Mouse (Mus musculus) C2C12 (cell line): ENCODE results near the gene Acot9.

Experiments
- CTCF ChIP-seq: IDR thresholded peaks from one replicate; pipeline ENCODE4 v1.5.1; 2011; ENCODE audit not compliant: control insufficient read depth, insufficient read depth, insufficient read length
- FOSL1 ChIP-seq: IDR thresholded peaks from one replicate; pipeline ENCODE4 v1.8.0; 2011; ENCODE audit warnings: mild to moderate bottlenecking, low read length; ENCODE audit not compliant: poor library complexity, insufficient read depth, severe bottlenecking
- MYOG ChIP-seq: IDR thresholded peaks from one replicate; pipeline ENCODE4 v1.6.1; 2011; ENCODE audit not compliant: control insufficient read depth, insufficient read length; ENCODE audit errors: extremely low read depth

DNA sequence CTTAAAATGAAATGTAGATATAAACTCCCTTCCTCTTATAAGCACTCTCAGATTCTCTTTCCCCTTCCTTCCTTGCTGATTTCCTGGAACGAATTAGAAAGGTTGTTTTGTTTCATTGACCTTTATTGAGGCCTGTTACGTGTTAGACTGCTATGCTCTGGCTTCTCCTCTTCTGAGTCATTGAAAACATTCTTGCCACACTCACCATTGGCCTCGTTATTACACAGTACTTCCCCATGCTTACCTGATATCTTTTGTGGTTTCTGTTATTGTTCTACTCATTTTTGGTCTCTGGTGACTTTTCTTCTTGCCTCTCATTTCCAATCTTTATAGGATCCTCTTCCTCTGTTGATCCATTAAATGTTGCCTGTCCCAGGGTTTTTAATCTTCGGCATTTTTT lies 16.2 kb downstream of the Acot9 start:
- TF ChIP-seq CTCF: no peak
- TF ChIP-seq FOSL1: no peak
- no peak for TF ChIP-seq MYOG
